Mouse (Mus musculus) stomach, postnatal 0 days (tissue): ENCODE data around the gene Fgfr2. TPM values are rescaled to one million over a fixed set of nuclear protein-coding genes. Genes with fewer than 3 reads are reported as not detected.

ENCODE experiments used
- ATAC-seq: fragments of 200-750 bp; cut with Nextera tagmentation; 2 replicates; pipeline ENCODE4 v1.8.0; 2017; ENCODE audit not compliant: low FRiP score, low TSS enrichment
- DNase-seq: peaks from one replicate; pipeline ENCODE4 v3.0.0-alpha.2; 2016; ENCODE audit warnings: low spot score
- H3K27ac ChIP-seq: fragments of 300-500 bp; sonication (generic); replicated peaks from 2 replicates; pipeline ENCODE4 v1.5.1; 2014; ENCODE audit warnings: mild to moderate bottlenecking, control low read depth
- H3K27me3 ChIP-seq: fragments of 300-500 bp; sonication (generic); 2 replicates; pipeline ENCODE4 v1.6.1; 2014; ENCODE audit warnings: low read length; ENCODE audit not compliant: control insufficient read depth, insufficient read depth
- H3K36me3 ChIP-seq: fragments of 300-500 bp; sonication (generic); 2 replicates; pipeline ENCODE4 v1.6.1; 2014; ENCODE audit warnings: low read length, mixed read lengths; ENCODE audit not compliant: control insufficient read depth, insufficient read depth
- H3K4me1 ChIP-seq: fragments of 300-500 bp; sonication (generic); replicated peaks from 2 replicates; pipeline ENCODE4 v1.6.1; 2014; ENCODE audit warnings: antibody characterized with exemption; ENCODE audit not compliant: control insufficient read depth, insufficient read depth
- H3K4me2 ChIP-seq: fragments of 300-500 bp; sonication (generic); replicated peaks from 2 replicates; pipeline ENCODE4 v1.6.1; 2014; ENCODE audit warnings: low read depth, mild to moderate bottlenecking, control low read depth, moderate library complexity
- H3K4me3 ChIP-seq: fragments of 300-500 bp; sonication (generic); 2 replicates; pipeline ENCODE4 v1.5.1; 2014; ENCODE audit warnings: low read depth, low read length, control low read depth
- H3K9ac ChIP-seq: fragments of 300-500 bp; sonication (generic); 2 replicates; pipeline ENCODE4 v1.6.1; 2014; ENCODE audit warnings: mild to moderate bottlenecking, low read length, control low read depth, mixed read lengths
- H3K9me3 ChIP-seq: fragments of 300-500 bp; sonication (generic); 2 replicates; pipeline ENCODE4 v1.6.1; 2016; ENCODE audit warnings: low read length; ENCODE audit not compliant: control insufficient read depth
- CTCF ChIP-seq: IDR thresholded peaks from 2 replicates; pipeline ENCODE4 v1.5.1; 2016; ENCODE audit warnings: antibody characterized with exemption, low read depth, mild to moderate bottlenecking, moderate library complexity
- EP300 ChIP-seq: optimal IDR thresholded peaks from 2 replicates; pipeline ENCODE3; 2016; ENCODE audit warnings: antibody characterized with exemption
- WGBS: fragments of 180-500 bp; shearing (Covaris S2); extraction: QIAGEN DNeasy Blood & Tissue Kit; methylation state at CpG from one replicate; pipeline ENCODE4 v1.1.7; 2014; 5-methylcytosine and 5-hydroxymethylcytosine counted together
- polyA plus RNA-seq: library from polyadenylated mRNA; unstranded; fragments of >200 nt; fragmentation: Nextera tagmentation; extraction: Ambion mirVana; gene quantifications from 2 replicates; pipeline ENCODE4 v1.2.1, GENCODE M21; 2015

Gene Fgfr2
- polyA plus RNA-seq, 1 experiment from 2014 or later = 60.8 TPM

DNA sequence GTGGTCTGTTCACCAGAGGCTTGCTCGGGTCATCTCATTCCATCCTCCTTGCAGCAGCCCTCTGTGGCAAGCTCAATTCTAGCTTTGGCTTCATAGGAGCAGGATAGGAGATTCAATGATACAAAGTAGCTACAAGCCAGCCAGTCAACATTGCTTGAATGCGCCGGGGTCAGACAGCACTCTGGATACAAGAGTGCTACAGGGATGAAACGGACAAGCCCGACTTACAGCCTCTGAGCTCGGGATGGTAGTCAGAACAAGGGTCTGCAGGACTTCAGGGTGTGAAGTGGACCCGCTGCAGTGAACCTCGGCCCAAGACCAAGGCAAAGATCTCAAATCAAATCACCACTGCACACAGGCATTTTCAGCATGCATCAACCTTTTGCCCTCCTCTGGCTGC lies 1244.3 kb downstream of the Fgfr2 start:
- ATAC-seq = no peak
- Histone ChIP-seq H3K4me3 (no peak overlapping the region), H3K27me3 (no peaks in the 10 kb centered on the region), H3K4me2 (no peak overlapping the region), H3K9me3 (no peaks in the 10 kb centered on the region), H3K27ac (no peak overlapping the region), H3K36me3 (no peaks in the 10 kb centered on the region), H3K4me1 (no peaks in the 10 kb centered on the region), H3K9ac (no peak overlapping the region)
- 62% methylated on average over 8 of the region's 8 CpGs for WGBS
- DNase-seq = no peak
- no peak for TF ChIP-seq CTCF
- TF ChIP-seq EP300 = no peak

DNA sequence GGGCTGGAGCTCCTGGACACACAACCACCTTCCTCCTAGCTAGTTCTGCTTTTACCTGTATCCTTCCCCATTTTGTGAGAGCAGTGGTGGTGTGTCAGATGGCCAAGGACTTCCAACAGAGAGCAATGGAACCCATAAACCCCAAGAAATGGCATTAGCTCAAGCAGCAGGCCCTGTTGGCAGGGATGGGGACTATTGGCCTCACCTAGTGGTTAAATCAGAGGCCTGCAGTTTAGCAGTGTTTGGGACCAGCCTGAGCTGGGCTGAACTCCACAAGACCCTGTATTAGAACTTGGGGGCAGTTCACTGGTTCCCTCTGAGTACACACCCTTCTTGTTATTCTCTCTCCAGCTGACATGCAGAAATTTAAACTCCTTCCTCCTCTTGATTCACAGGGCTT lies 1262.0 kb downstream of the Fgfr2 start:
- H3K9ac ChIP-seq = no peak overlapping the region
- H3K27ac ChIP-seq = no peak overlapping the region
- H3K4me2 ChIP-seq = no peak overlapping the region
- H3K36me3 ChIP-seq = no peaks in the 10 kb centered on the region
- no peak for ATAC-seq
- no peaks in the 10 kb centered on the region for H3K4me1 ChIP-seq
- H3K9me3 ChIP-seq = no peaks in the 10 kb centered on the region
- H3K4me3 ChIP-seq = no peak overlapping the region
- no peaks in the 10 kb centered on the region for H3K27me3 ChIP-seq
- TF ChIP-seq CTCF (peak; percentile 51), EP300 (no peak)
- no peak for DNase-seq

DNA sequence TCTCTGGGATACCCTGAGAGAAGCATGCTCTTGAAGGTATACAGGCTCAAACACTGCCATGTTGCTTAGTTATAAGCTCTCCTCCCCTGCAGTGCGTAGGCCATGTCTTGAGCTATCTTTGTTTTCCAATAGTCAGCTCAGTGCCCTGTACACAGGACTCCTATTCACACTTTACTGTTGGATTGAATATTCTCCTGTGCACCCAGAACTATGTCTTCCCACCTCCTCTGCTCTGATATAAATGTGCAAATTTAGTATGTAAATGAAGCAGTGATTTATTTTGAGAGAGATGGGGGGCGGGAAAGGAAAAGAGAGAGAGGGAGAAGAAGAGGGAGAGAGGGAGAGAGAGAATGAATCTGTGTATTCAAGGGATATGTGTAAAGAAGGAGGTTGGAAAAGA lies 1267.5 kb downstream of the Fgfr2 start:
- Histone ChIP-seq H3K4me2 (no peak overlapping the region), H3K27ac (no peak overlapping the region), H3K36me3 (no peaks in the 10 kb centered on the region), H3K27me3 (no peaks in the 10 kb centered on the region), H3K4me3 (no peak overlapping the region), H3K4me1 (no peaks in the 10 kb centered on the region), H3K9ac (no peak overlapping the region), H3K9me3 (no peaks in the 10 kb centered on the region)
- TF ChIP-seq CTCF (no peak), EP300 (no peak)
- DNase-seq (no peak), ATAC-seq (no peak)
- WGBS = 85% methylated on average over 2 of the region's 2 CpGs

DNA sequence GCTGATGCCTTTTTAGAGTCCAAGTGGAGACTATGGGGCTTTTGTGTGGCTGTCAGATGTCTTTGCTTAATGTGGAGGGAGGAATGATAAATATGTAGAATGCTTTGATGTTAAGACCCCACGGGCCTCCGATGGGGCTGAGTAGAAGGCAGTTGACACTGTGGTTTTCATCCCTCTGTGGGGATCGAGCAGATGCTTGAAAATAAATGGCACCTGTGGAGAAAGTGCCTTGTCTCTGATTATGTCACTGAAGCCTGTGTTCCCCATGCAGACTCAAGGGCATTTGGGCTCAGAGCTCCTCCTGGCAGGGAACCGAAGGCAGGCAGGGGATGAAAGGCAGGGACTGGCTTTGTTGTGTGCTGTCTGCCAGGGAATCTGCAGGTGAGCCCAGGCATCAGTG lies 1272.6 kb downstream of the Fgfr2 start:
- Histone ChIP-seq H3K9me3 (no peaks in the 10 kb centered on the region), H3K9ac (no peak overlapping the region), H3K4me1 (no peaks in the 10 kb centered on the region), H3K27ac (no peak overlapping the region), H3K4me3 (no peak overlapping the region), H3K4me2 (no peak overlapping the region), H3K36me3 (no peaks in the 10 kb centered on the region), H3K27me3 (no peaks in the 10 kb centered on the region)
- DNase-seq (no peak), ATAC-seq (no peak)
- TF ChIP-seq CTCF (no peak), EP300 (no peak)
- WGBS = 22% methylated on average over 4 of the region's 4 CpGs

DNA sequence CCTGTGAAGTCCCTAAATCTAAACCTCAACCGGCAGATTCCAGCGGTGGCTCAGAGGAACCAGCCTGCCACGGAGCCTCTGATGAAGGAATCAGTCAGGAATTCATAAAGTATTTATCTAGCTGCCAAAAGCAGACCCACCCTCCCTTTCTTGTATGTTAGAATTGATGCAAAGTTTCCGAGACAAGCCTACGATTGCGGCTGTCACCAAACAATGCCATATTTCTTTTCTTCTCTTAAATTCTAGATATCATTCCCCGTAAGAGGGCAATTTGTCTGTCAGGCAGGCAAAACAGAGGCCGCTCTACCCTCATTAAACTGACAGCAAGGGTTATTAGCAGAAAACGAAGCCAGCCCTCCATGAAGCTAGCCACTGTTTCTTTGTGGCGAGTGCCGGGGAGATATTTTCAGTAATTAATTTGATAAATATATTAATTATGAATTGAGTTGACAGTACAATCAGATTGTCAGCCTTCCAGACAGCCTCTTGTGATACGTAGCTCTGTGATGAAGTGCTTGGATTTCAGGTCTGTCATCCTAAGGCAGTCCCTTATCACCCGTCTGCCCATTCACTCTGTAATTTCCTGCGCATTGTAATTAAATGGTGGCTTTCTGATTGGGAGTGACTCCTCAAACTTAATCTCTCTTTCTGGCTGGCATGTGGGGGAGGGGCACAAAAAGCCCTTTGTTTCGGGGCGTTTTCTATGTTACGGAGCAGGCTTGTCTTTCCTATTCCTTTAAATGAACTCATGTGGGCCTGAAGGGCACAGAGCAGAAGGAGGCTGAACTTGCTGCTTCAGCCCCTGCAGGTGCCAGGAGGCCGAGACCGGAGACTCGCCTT lies 1276.9 kb downstream of the Fgfr2 start:
- Histone ChIP-seq H3K4me1 (no peaks in the 10 kb centered on the region), H3K4me3 (no peak overlapping the region), H3K4me2 (no peak overlapping the region), H3K9ac (no peak overlapping the region), H3K27ac (no peak overlapping the region), H3K36me3 (no peaks in the 10 kb centered on the region), H3K27me3 (no peaks in the 10 kb centered on the region), H3K9me3 (no peaks in the 10 kb centered on the region)
- 40% methylated on average over 20 of the region's 20 CpGs for WGBS
- DNase-seq (no peak), ATAC-seq (no peak)
- TF ChIP-seq EP300 = no peak
- no peak for TF ChIP-seq CTCF

DNA sequence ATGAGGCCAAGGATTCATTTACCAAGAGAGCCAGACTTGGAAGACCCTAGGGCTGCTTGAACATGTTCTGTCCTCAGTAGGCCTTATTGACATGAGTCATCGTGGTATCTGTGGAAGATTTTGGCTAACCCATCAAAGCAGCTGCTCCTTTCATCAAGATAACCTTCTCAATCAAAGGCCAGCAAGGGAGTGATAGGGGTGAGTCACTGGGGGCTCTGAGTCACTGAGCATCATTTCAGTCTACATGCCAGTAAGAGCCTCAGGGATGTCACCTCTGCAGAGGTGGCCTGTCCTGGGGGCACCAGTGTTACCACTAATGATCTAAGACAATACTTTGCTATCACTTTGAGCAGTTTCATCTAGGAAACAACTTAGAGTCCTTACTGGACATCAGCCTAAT lies 1292.9 kb downstream of the Fgfr2 start:
- no peak overlapping the region for H3K27ac ChIP-seq
- H3K36me3 ChIP-seq = no peaks in the 10 kb centered on the region
- DNase-seq (no peak), ATAC-seq (no peak)
- H3K9me3 ChIP-seq = no peaks in the 10 kb centered on the region
- H3K4me2 ChIP-seq = no peak overlapping the region
- no peak overlapping the region for H3K9ac ChIP-seq
- no peaks in the 10 kb centered on the region for H3K27me3 ChIP-seq
- H3K4me1 ChIP-seq = no peaks in the 10 kb centered on the region
- H3K4me3 ChIP-seq = no peak overlapping the region
- 77% methylated on average over 1 of the region's 1 CpGs for WGBS
- TF ChIP-seq CTCF (no peak), EP300 (no peak)
